Mouse (Mus musculus) cerebellum, adult 11-12 months (tissue): Measurements from ENCODE around the gene Myadml2.
"Not testable (repeated sequence)": the region's sequence is repeated elsewhere in the genome, so short reads cannot be mapped to it uniquely, and the experiment has no call there.

Experiments used
- DNase-seq: peaks from one replicate; pipeline ENCODE4 v3.0.0; 2022

Myadml2 gene

GRCm38 (mm10) chr11:120648001-120648476, at the start of gene Myadml2:
Gene Myadml2 (minus strand): TSS chr11:120648158.
- peak; percentile 68 for DNase-seq

GRCm38 (mm10) chr11:120697741-120698140, 49.8 kb upstream of the Myadml2 start:
- no peak for DNase-seq

- no peak for DNase-seq
Observed at GRCm38 (mm10) chr11:120696568-120696967, 48.6 kb upstream of the Myadml2 start.

GRCm38 (mm10) chr11:120695641-120696040, 47.7 kb upstream of the Myadml2 start:
- DNase-seq: no peak

GRCm38 (mm10) chr11:120695184-120695583, 47.2 kb upstream of the Myadml2 start:
- no peak for DNase-seq

- DNase-seq: no peak
Observed at GRCm38 (mm10) chr11:120693461-120693860, 45.5 kb upstream of the Myadml2 start.

GRCm38 (mm10) chr11:120692471-120693011, 44.6 kb upstream of the Myadml2 start:
- DNase-seq: no peak

GRCm38 (mm10) chr11:120689365-120689764, 41.4 kb upstream of the Myadml2 start:
- DNase-seq: no peak

GRCm38 (mm10) chr11:120686650-120687272, 38.8 kb upstream of the Myadml2 start:
- no peak for DNase-seq

- DNase-seq: no peak
Observed at GRCm38 (mm10) chr11:120684660-120685059, 36.7 kb upstream of the Myadml2 start.

GRCm38 (mm10) chr11:120684086-120684485, 36.1 kb upstream of the Myadml2 start:
- DNase-seq: no peak

- DNase-seq: no peak
Observed at GRCm38 (mm10) chr11:120683536-120683935, 35.6 kb upstream of the Myadml2 start.

GRCm38 (mm10) chr11:120682683-120683082, 34.7 kb upstream of the Myadml2 start:
- DNase-seq: no peak

GRCm38 (mm10) chr11:120679909-120680308, 32.0 kb upstream of the Myadml2 start:
- no peak for DNase-seq

GRCm38 (mm10) chr11:120676951-120677350, 29.0 kb upstream of the Myadml2 start:
- no peak for DNase-seq

- DNase-seq: not testable (repeated sequence)
Observed at GRCm38 (mm10) chr11:120675875-120676274, 27.9 kb upstream of the Myadml2 start.

- DNase-seq: no peak
Observed at GRCm38 (mm10) chr11:120673594-120674122, 25.7 kb upstream of the Myadml2 start.

GRCm38 (mm10) chr11:120672687-120673593, 25.0 kb upstream of the Myadml2 start, which contains the start of gene Aspscr1:
Gene Aspscr1 (plus strand): TSS chr11:120672973.
- peak; percentile 91 for DNase-seq

- DNase-seq: no peak
Observed at GRCm38 (mm10) chr11:120666617-120667016, 18.7 kb upstream of the Myadml2 start.

GRCm38 (mm10) chr11:120665406-120665805, 17.4 kb upstream of the Myadml2 start:
- no peak for DNase-seq

- DNase-seq: no peak
Observed at GRCm38 (mm10) chr11:120663714-120664113, 15.8 kb upstream of the Myadml2 start.

GRCm38 (mm10) chr11:120662759-120663158, 14.8 kb upstream of the Myadml2 start:
- DNase-seq: no peak

- DNase-seq: no peak
Observed at GRCm38 (mm10) chr11:120661076-120661460, 13.1 kb upstream of the Myadml2 start, which contains the start of gene Notum. Gene Notum (minus strand): TSS chr11:120661175.
